Mouse (Mus musculus) ovary, postnatal 10 days (tissue): ENCODE data around the gene Olfr1262.

Source experiments
- DNase-seq: peaks from one replicate; pipeline ENCODE4 v3.0.0; 2022; ENCODE audit warnings: low spot score

Olfr1262 gene

DNA sequence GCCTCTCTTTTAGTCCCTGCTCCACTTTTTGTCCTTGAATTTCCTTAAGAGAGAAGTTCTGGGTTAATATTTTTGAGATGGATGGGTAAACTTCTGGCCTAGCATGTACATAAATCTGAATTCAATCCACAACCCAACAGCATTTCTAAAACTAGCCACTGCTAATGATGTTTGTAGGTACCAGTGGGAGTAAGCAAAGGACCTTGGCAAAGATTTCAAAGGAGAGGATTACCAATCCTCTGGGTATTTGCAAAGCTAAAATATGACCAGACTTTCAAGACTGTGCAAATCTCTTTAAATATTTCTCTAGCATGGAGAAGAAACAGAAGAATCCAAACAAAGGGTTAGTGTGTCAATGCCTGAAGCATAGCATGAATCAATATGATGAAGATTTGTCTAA, at the start of gene Olfr1262:
Gene Olfr1262 (plus strand): TSS at position 301 of the 400 bp plus-strand sequence.
- DNase-seq: no peak

DNA sequence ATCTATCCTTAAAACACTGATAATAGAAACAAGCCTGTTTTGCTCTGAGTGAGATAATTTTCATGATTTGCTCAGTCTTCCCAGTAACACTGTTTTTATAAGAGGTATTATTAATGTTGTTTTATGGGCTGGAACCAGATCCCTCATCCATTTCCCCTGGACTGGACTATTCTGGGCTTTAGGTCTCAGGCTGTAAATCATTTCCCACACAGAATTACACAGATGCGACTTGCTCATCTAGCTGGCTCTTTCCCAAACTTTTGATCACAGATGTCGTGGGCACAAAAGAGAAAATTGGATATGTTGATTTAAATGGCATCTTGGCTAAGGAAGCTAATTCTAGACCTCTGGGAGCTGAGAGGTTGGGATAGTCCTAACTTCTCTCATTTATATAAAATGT, 25.8 kb upstream of the Olfr1262 start, which contains the start of gene Olfr1260:
Gene Olfr1260 (plus strand): TSS at position 157 of the 400 bp plus-strand sequence.
- no peak for DNase-seq

DNA sequence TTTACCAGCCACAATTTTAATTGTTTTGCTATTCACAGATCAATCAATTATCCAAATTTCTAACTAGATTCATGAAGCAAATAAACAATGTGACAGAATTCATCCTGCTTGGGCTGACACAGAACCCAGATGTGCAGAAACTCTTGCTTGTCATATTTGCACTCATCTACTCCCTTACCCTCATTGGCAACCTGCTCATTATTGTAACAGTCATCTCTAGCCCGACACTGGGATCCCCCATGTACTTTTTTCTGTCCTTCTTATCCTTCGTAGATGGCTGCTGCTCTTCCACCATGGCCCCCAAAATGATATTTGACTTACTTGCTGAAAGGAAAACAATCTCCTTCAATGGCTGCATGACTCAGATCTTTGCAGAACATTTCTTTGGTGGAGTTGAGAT, 22.2 kb upstream of the Olfr1262 start:
- DNase-seq: no peak

DNA sequence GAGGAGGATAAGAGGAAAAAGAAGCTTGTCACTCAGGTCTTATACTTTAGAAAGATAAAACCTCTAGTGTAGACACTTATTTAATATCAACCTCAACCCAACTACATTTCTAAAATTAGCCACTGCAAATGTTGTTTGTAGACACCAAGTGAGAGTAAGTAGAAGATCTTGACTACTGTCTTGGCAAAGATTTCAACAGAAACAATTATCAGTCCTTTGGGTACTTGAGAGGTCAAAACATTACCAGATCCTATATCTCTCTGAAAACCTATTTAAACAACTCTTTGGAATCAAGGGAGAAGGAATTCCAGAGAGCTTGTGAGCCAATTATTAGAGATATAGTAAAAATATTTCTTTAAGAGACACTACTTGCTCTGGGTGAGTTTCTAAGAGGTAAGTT, 9.0 kb upstream of the Olfr1262 start, which contains the start of gene Olfr1261:
Gene Olfr1261 (plus strand): TSS at position 301 of the 400 bp plus-strand sequence.
- no peak for DNase-seq

DNA sequence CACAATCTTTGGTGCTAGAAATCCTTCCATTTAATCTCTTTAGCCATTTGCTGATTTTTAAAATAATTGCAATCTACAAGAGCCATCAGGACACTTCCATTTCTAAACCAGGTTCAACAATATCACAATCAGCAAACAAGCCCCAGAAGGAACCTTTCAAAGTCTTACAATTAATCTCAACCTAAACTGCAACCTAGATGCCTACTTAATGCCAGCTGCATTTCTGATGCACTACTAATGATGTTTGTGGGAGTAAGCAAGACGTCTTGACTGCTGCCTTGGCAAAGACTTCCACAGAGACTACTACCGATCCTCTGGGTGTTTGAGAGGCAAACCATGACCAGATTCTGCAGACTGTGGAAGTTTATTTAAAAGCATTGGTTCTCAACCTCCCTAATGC, 11.9 kb downstream of the Olfr1262 start, which contains the start of gene Olfr1263:
Gene Olfr1263 (plus strand): TSS at position 301 of the 400 bp plus-strand sequence.
- no peak for DNase-seq

DNA sequence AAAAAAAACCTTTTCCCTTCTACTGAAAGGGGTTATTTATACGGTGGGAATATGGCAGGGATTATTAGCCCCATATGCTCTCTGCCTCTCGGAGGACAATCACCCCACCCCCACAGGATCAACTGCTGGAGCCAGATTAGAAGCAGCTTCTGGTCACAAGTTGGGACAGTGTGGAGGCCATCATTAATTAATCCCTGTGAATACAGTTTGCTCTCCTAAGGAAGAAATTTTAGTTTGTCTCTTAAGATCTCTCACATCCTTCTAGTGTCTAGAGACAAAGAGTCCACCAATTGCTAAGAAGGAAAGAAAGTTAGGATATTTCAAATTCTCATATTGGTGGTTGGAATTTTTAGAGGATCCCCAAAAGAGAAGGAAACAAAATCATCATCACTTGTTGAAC, 25.5 kb downstream of the Olfr1262 start, which contains the start of gene Olfr1264:
Gene Olfr1264 (minus strand): TSS at position 101 of the 400 bp plus-strand sequence.
- DNase-seq: no peak

DNA sequence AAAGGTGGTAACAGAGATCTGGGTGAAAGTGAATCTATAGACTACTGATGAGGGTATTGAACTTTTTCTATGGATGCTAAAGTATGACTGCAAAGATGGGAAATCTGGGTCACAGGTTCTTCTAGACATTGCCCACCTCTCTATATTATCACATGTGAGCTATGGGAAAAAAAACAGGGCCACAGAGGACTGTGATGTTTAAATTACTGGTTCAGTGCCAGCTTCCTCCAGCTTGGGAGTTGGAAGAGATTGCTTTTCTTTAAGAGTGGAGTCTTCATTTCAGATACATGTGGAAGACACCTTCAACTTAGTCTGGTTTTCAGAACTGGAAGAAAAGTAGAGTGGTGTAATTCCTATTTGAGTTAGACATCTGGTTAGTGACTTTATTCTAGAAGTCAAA, 35.1 kb downstream of the Olfr1262 start, which contains the start of gene Olfr1265:
Gene Olfr1265 (plus strand): TSS at position 301 of the 400 bp plus-strand sequence.
- DNase-seq: no peak
